Mouse (Mus musculus): Measurements from ENCODE around the gene Pcgf3.

Gene Pcgf3

DNA sequence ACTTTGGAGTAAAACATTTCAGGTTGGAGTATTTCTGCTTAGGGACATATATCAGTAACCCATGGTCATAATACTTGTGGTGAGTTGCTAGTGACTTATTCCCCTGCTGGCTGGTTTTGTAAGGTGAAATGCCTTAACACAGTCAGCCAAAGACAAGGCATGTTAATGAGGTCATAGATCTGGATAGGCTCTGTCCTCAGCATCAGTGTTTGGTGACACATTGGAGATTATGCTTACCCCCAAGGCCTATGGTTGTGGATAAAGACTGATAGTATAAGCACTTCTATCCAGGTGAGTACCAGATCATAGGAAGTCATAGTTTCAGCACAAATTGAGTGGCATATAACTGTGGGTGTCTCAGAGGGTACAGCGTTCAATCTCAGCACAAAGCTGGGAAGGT lies 5.6 kb downstream of the Pcgf3 start:
- intact Hi-C loops (cut with DNase I), result no loop called here

- intact Hi-C loops (cut with DNase I), result no loop called here
Measured at GRCm38 (mm10) chr5:108469617-108470016, 8.6 kb downstream of the Pcgf3 start.

GRCm38 (mm10) chr5:108473737-108474136 lies 12.7 kb downstream of the Pcgf3 start:
- intact Hi-C loops (cut with DNase I), result no loop called here

DNA sequence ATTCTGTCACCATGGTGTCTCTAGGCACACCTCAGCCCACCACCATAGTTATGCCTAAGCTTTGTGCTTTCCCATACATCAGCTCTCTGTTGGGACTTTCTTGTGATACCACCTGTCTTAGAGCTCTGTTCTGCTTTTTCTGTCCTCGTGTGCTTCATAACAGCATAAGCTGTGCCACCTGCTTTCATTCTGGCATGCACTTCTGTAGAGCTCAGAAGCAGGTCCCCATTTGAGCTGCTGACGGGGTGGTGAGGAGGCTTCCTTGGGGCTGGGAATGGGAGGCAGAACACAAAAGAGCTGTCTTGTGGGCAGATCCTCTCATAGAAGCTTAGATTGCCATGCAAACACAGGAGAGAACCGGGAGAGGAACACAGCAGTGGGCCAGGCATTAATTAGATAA lies 14.9 kb downstream of the Pcgf3 start:
- intact Hi-C loops (cut with DNase I), result no loop called here

DNA sequence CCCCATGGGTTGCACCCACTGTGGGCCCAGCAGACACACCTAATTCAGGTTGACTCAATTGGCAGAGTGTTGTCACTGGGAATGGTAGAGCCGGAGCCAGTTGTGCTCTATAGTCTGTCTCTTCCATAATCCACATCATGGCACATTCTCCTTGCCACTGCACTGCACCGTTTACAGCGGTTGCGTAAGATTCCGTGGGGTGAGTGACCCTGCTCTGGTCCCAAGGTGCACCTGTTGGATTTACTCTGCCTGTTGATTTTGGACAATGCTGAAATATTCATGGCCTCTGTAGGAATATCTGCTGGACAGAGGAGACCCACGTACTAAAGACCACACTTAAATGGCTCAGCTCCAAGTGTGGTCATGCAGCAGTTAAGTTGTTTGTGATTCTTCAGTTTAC lies 22.0 kb downstream of the Pcgf3 start:
- intact Hi-C loops (cut with DNase I), result loop anchor here (10.0 kb wide), 1 partner anchor 102 kb away; no protein-coding TSS in a partner anchor

DNA sequence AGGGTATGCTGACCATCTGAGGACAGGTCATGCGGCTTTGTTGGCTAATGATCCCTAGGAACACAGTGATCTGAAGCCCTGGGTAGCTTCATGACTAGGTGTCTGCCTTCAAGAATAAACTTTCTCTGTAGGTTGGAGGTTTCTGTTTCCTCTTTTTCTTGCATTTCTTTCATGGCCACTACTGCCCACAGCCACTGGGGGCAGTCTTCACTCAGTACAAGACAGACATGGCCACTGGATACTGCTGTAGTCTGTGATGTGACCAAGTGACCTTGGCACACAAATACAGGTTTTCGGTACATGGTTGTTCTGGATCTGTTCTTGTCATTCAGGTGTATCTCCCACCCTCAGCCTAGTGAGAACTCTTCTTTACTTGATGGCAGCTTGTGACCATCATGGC lies 24.2 kb downstream of the Pcgf3 start:
- intact Hi-C loops (cut with DNase I), result loop anchor here (10.0 kb wide), 1 partner anchor 100 kb away; no protein-coding TSS in a partner anchor

DNA sequence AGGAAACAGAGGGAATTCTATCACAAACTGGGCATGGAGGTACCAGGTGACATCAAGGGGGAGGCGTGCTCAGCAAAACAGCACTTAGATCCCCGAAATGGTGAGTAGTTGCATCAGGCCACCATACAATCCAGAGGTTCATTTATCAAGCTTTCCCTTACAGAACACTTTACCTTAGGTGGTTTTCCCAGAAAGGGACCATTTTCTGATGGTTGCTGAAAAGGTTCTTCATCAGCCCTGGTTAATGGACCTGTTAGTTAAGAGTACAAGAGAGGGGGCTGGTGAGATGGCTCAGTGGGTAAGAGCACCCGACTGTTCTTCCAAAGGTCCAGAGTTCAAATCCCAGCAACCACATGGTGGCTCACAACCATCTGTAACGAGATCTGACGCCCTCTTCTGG lies 25.1 kb downstream of the Pcgf3 start:
- intact Hi-C loops (cut with DNase I), result loop anchor here (10.0 kb wide), 1 partner anchor 99 kb away; no protein-coding TSS in a partner anchor

DNA sequence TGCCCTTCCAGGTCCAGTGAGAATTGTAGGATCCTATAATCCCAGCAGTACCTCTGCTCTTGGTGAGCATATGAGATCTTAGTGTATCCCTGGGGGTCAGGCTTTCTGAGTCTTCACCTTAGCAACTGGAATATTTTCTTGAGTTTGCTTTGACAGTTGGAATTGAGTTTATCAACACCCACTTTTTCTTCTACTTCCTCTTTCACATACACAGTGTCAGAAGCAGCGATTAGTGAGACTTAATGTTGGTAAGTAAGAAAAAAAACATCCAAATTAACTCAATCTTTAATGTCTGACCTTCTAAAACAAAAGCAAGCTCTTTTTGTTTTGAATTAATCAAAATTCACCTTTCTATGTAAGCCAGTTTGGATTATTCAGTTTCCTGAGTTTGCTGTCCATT lies 40.5 kb downstream of the Pcgf3 start:
- intact Hi-C loops (cut with DNase I), result no loop called here

DNA sequence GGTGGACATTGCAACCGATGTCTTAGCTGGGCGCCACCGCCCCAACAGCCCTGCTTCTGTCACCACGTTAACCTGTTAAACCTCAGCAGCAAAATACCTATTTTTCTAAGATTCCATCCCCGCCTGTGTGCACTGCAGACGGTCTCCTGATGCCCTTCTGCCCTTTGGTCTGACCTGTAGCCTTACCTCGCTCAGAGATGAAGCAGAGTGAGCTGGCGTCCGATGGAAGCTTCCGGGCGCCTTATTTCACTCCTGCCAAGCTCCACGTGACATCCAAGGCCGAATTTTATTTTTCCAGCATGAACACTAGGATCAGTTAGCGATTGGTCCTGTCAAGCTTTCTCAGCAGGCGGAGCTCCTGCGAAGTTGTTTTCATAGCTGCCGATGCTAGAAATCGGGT lies 41.3 kb downstream of the Pcgf3 start:
- intact Hi-C loops (cut with DNase I), result no loop called here

DNA sequence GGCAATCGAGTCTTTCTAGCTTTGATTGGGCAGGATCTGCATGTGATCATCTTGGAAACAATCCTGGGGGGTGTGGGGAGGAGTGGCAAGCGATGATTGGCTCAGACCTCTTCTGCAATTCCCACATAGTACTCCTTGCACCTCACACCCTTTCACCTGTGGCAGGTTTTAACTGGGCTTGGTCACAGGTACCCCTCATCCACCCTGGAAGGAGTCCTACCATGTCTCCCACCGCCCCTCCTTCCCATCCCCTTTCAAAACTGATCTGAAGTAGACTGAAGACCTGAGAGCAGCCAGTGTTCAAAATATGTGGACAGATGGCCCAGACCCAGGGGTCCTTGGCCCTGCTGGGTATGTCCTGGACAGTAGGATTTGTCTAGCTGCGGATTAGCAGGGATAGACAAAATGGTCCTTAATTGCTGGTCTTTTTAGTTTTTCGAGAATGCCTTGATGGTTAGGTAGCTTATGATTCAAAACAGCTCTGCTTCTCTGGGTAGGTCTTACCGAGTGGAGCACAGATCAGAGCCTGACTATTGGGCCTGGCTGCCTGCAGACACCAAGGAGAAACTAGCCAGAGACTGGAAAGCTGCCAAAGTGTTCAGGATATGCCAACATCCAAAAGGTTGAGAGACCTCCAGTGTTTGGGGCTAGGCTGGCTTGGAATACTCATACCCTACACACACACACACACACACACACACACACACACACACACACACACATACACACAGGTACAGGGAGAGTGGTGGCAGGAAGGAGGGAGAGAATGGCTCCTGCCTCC lies 54.7 kb downstream of the Pcgf3 start:
- intact Hi-C loops (cut with DNase I), result no loop called here

GRCm38 (mm10) chr5:108516655-108517054 lies 55.6 kb downstream of the Pcgf3 start:
- intact Hi-C loops (cut with DNase I), result no loop called here

DNA sequence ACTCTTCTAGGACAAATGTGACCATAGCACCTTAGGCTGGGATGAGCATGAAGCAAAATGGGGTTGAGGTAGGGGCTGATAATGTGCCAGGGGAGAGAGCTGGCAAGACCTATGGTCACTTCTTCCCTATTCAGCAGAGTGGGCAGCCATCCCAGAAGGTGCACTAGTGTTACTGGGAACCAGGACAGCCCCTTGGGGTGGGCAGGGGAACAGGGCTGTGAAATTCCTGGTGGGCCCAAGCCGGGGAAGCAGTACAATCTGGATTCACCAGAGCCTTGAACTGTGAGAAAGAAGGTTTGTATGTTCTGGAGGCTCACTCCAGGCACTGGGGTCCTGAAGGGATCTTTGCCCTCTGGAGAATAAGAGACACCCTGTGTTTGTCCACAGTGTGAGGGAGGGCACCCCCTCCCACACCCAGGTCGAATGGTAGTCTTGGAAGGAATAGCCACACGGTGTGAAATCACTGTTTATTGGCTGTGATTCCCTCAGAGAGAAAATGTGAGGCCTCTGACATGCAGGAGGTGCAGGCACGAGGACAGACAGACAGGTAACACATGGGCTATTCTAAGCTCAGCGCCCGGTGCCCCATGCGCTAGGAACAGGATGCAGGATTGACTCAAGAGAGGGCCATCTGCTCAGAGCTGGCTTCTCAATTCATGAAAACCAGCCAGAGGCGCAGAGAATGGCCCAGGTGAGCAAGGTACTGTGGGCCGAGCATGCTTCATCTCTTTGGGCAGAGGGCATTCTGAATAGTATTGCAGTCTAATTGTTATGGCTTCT lies 57.3 kb downstream of the Pcgf3 start:
- intact Hi-C loops (cut with DNase I), result no loop called here

DNA sequence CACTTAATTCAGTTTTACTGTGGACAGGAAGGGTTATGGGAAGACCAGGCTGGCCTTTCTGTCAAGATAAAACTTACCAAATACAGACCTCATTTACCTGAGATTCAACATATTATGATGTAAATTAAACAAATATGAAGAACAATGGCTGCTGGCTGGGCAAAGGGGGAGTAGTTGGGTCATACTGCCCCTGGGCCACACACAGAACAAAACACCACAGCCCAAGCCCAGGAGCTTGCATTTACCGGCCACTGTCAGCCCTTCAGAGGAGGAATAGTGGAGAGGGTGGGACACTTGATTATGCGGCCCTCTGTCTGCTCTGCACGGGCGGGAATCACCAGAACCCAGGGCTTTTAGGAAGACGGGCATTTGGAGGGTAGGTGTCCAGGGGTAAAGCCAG lies 57.9 kb downstream of the Pcgf3 start:
- intact Hi-C loops (cut with DNase I), result no loop called here

- intact Hi-C loops (cut with DNase I), result loop anchor here (10.0 kb wide), 1 partner anchor 235 kb away; no protein-coding TSS in a partner anchor
Measured at GRCm38 (mm10) chr5:108520153-108520552, 59.1 kb downstream of the Pcgf3 start.

DNA sequence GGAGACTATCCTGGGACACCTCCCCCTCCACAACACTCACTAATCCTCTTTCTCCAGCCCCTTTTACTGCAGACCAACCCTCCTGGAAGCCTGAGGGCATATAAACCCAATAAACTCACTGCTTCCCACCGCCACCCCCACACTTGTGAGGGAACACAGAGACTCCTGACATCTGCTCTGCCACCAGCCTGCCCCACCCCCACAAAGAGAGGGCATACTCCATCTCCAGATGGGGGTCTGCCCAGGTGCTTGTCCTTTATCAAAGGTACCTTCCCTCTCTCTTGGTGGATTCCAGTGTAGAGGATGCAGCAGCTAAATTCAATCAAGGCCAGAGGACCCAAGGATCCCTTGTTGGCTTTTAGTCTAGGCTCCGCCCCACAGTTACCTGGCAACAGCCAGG lies 60.0 kb downstream of the Pcgf3 start:
- intact Hi-C loops (cut with DNase I), result loop anchor here (10.0 kb wide), 1 partner anchor 234 kb away; no protein-coding TSS in a partner anchor

- intact Hi-C loops (cut with DNase I), result loop anchor here (10.0 kb wide), 1 partner anchor 233 kb away; no protein-coding TSS in a partner anchor
Measured at GRCm38 (mm10) chr5:108521896-108522295, 60.9 kb downstream of the Pcgf3 start.

DNA sequence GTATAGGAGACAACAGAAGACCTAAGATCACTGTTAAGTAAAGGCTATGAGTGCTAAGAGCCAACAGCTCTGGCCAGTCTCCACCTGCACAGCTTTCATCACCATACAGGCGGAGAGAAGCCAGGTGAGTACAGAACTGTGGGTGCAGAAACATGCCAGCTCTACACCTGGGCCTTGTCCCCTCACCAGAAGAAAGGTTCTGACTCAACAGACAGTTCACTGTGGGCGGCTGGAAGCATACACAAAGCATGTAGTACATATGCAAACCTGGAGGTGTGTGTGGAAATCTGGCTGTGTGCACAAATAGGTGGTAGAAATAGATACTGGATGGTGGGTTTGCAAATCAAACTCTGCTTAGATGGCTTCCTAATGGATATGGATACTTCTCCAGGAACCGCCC lies 61.6 kb downstream of the Pcgf3 start:
- intact Hi-C loops (cut with DNase I), result loop anchor here (10.0 kb wide), 1 partner anchor 232 kb away; no protein-coding TSS in a partner anchor

GRCm38 (mm10) chr5:108534188-108534587 lies 73.2 kb downstream of the Pcgf3 start:
- intact Hi-C loops (cut with DNase I), result no loop called here

GRCm38 (mm10) chr5:108543516-108544291 lies 82.7 kb downstream of the Pcgf3 start:
- intact Hi-C loops (cut with DNase I), result no loop called here

DNA sequence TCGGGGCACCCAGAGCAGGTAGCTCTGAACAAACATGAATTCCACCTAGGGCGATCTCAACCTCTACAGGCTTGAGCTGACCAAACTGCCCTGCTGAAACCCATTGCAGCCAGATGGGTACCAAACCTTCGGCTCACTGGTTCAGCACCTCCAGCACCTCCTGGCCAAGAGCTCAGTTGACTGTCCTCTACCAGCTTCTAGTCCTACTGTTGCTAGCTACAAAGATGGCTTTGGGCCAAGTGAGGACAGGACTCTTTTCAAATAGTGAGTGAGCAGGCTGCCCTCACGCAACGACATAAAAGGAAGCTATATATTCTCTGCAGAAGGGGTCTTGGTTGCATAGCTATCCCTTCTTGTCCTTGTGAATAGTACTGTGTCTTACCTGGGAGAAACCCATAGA lies 86.6 kb downstream of the Pcgf3 start:
- intact Hi-C loops (cut with DNase I), result no loop called here

DNA sequence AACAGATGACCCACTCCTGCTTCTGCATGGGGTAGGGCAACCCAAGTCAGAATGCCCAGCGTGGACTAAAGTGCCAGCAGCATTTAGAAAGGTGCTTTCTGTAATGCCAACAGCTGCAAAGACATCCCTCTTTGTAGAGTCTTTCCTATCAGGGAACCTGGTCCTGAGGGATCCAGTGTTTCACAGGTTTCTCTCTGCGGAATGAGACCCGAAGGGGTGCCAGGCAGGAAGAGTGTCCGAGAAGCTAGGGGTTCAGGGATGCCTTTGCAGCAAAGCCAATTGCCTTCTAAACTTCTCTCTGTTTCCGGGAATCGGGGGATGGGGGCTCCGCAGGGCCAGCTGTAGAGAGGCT lies 88.1 kb downstream of the Pcgf3 start:
- intact Hi-C loops (cut with DNase I), result no loop called here

Data from adrenal gland (tissue).